Mouse (Mus musculus) hindbrain, postnatal 0 days (tissue): ENCODE measurements at regions not wholly inside any gene's neighbourhood (a gene's known extent, or its start where the extent isn't known, plus 50 kb on each side); places are given as distances from the start of the nearest gene placed in this dataset.

Source experiments
- ATAC-seq: fragments of 200-750 bp; cut with Nextera tagmentation; 2 replicates; pipeline ENCODE4 v1.8.0; 2017; ENCODE audit warnings: mild to moderate bottlenecking, moderate TSS enrichment, moderate library complexity
- DNase-seq: peaks from one replicate; pipeline ENCODE4 v3.0.0-alpha.2; 2015; ENCODE audit warnings: low spot score
- H3K27ac ChIP-seq: fragments of 300-500 bp; sonication (generic); 2 replicates; pipeline ENCODE4 v1.5.1; 2014; ENCODE audit warnings: mild to moderate bottlenecking
- H3K27me3 ChIP-seq: fragments of 300-500 bp; sonication (generic); 2 replicates; pipeline ENCODE4 v1.6.1; 2014; ENCODE audit warnings: low read length, mixed read lengths; ENCODE audit not compliant: insufficient read depth
- H3K36me3 ChIP-seq: fragments of 300-500 bp; sonication (generic); 2 replicates; pipeline ENCODE4 v1.6.1; 2014; ENCODE audit warnings: low read length, mixed read lengths; ENCODE audit not compliant: insufficient read depth
- H3K4me1 ChIP-seq: fragments of 300-500 bp; sonication (generic); 2 replicates; pipeline ENCODE4 v1.6.1; 2014; ENCODE audit warnings: antibody characterized with exemption, low read length, mixed read lengths; ENCODE audit not compliant: insufficient read depth
- H3K4me2 ChIP-seq: fragments of 300-500 bp; sonication (generic); 2 replicates; pipeline ENCODE4 v1.6.1; 2014; ENCODE audit warnings: low read depth, mild to moderate bottlenecking, low read length, moderate library complexity, mixed read lengths
- H3K4me3 ChIP-seq: fragments of 300-500 bp; sonication (generic); 2 replicates; pipeline ENCODE4 v1.5.1; 2014; ENCODE audit warnings: low read length
- H3K9ac ChIP-seq: fragments of 300-500 bp; sonication (generic); replicated peaks from 2 replicates; pipeline ENCODE4 v1.6.1; 2014; ENCODE audit warnings: mild to moderate bottlenecking, low read length, moderate library complexity, mixed read lengths
- H3K9me3 ChIP-seq: fragments of 300-500 bp; sonication (generic); 2 replicates; pipeline ENCODE4 v1.6.1; 2016; ENCODE audit warnings: low read length, mixed read lengths
- CTCF ChIP-seq: IDR thresholded peaks from 2 replicates; pipeline ENCODE4 v1.5.1; 2016; ENCODE audit warnings: antibody characterized with exemption, control low read depth, low read depth
- WGBS: fragments of 180-500 bp; shearing (Covaris S2); extraction: QIAGEN DNeasy Blood & Tissue Kit; methylation state at CpG from one replicate; pipeline ENCODE4 v1.1.7; 2014; 5-methylcytosine and 5-hydroxymethylcytosine counted together

GRCm38 (mm10) chr6:104916787-104917186 lies 424.2 kb downstream of the Cntn6 start:
- H3K4me3 ChIP-seq, result no peak overlapping the region
- no peaks in the 10 kb centered on the region for H3K27me3 ChIP-seq
- no peak for TF ChIP-seq CTCF
- H3K27ac ChIP-seq, result no peak overlapping the region
- no peaks in the 10 kb centered on the region for H3K9me3 ChIP-seq
- no peak for ATAC-seq
- no peak overlapping the region for H3K4me2 ChIP-seq
- no peaks in the 10 kb centered on the region for H3K36me3 ChIP-seq
- no peaks in the 10 kb centered on the region for H3K4me1 ChIP-seq
- peak; percentile 21 for DNase-seq
- H3K9ac ChIP-seq, result no peak overlapping the region

- no peak for TF ChIP-seq CTCF
- ATAC-seq, result no peak
- Histone ChIP-seq H3K27ac (no peak overlapping the region), H3K9me3 (no peaks in the 10 kb centered on the region), H3K4me1 (no peaks in the 10 kb centered on the region), H3K4me2 (no peak overlapping the region), H3K36me3 (no peaks in the 10 kb centered on the region), H3K27me3 (no peaks in the 10 kb centered on the region), H3K9ac (no peak overlapping the region), H3K4me3 (no peak overlapping the region)
- DNase-seq, result no peak
- whole genome bisulfite sequencing, result 89% methylated on average over 1 of the region's 1 CpGs
These were observed 430.0 kb downstream of the Cntn6 start for GRCm38 (mm10) chr6:104922577-104922976.

GRCm38 (mm10) chr6:104926088-104926487 lies 433.5 kb downstream of the Cntn6 start:
- Histone ChIP-seq H3K9me3 (no peaks in the 10 kb centered on the region), H3K4me1 (no peaks in the 10 kb centered on the region), H3K9ac (no peak overlapping the region), H3K27me3 (no peaks in the 10 kb centered on the region), H3K36me3 (no peaks in the 10 kb centered on the region), H3K27ac (no peak overlapping the region), H3K4me2 (no peak overlapping the region), H3K4me3 (no peak overlapping the region)
- DNase-seq (no peak), ATAC-seq (no peak)
- TF ChIP-seq CTCF, result no peak

- Histone ChIP-seq H3K27me3 (no peaks in the 10 kb centered on the region), H3K4me2 (no peak overlapping the region), H3K9ac (no peak overlapping the region), H3K9me3 (no peaks in the 10 kb centered on the region), H3K27ac (no peak overlapping the region), H3K4me1 (no peaks in the 10 kb centered on the region), H3K36me3 (no peaks in the 10 kb centered on the region), H3K4me3 (no peak overlapping the region)
- ATAC-seq, result no peak
- TF ChIP-seq CTCF, result no peak
- DNase-seq, result no peak
- WGBS, result 62% methylated on average over 5 of the region's 5 CpGs
These were observed 437.7 kb downstream of the Cntn6 start for GRCm38 (mm10) chr6:104930284-104930683.

GRCm38 (mm10) chr6:104932153-104932552 lies 439.6 kb downstream of the Cntn6 start:
- ATAC-seq (no peak), DNase-seq (no peak)
- Histone ChIP-seq H3K4me3 (no peak overlapping the region), H3K9ac (no peak overlapping the region), H3K9me3 (no peaks in the 10 kb centered on the region), H3K27ac (no peak overlapping the region), H3K36me3 (no peaks in the 10 kb centered on the region), H3K4me2 (no peak overlapping the region), H3K27me3 (no peaks in the 10 kb centered on the region), H3K4me1 (no peaks in the 10 kb centered on the region)
- 86% methylated on average over 4 of the region's 4 CpGs for WGBS
- no peak for TF ChIP-seq CTCF

- Histone ChIP-seq H3K4me2 (no peak overlapping the region), H3K4me3 (no peak overlapping the region), H3K4me1 (no peaks in the 10 kb centered on the region), H3K9ac (no peak overlapping the region), H3K36me3 (no peaks in the 10 kb centered on the region), H3K27me3 (no peaks in the 10 kb centered on the region), H3K27ac (no peak overlapping the region), H3K9me3 (no peaks in the 10 kb centered on the region)
- DNase-seq (peak; percentile 26), ATAC-seq (no peak)
- 100% methylated on average over 1 of the region's 1 CpGs for WGBS
- TF ChIP-seq CTCF, result peak; percentile 52
These were observed 446.5 kb downstream of the Cntn6 start for GRCm38 (mm10) chr6:104939134-104939533.

GRCm38 (mm10) chr6:104974517-104974916 lies 481.9 kb downstream of the Cntn6 start:
- ATAC-seq (no peak), DNase-seq (no peak)
- H3K27me3 ChIP-seq, result no peaks in the 10 kb centered on the region
- H3K9me3 ChIP-seq, result no peaks in the 10 kb centered on the region
- H3K36me3 ChIP-seq, result no peaks in the 10 kb centered on the region
- H3K4me3 ChIP-seq, result no peak overlapping the region
- H3K9ac ChIP-seq, result no peak overlapping the region
- H3K27ac ChIP-seq, result no peak overlapping the region
- no peak overlapping the region for H3K4me2 ChIP-seq
- H3K4me1 ChIP-seq, result no peaks in the 10 kb centered on the region
- no peak for TF ChIP-seq CTCF
